In genomic region chr7:80634741-80635140, GRCm38 (mm10) we compare ENCODE assay signal across 28 mouse cellular contexts. TPM values are rescaled to one million over a fixed set of nuclear protein-coding genes. Genes with fewer than 3 reads are reported as not detected.
DNase-seq lines count a peak whose midpoint lies in the region; ATAC-seq lines count a peak whose summit lies in the region.
"Had no signal": no experiment of that assay in that cellular context is flagged by ENCODE, and none has a peak within 500 bp of the region (broad histone marks: within the 10 kb centered on the region; RNA-seq: fewer than 3 reads in every experiment).

No protein-coding gene starts in this region.

- no peak overlapping the region for H3K4me2 ChIP-seq in heart, embryonic 13.5 days
- no peak overlapping the region for H3K4me2 ChIP-seq in midbrain, embryonic 13.5 days (replicated peaks)
- no peak overlapping the region for H3K4me2 ChIP-seq in midbrain, embryonic 16.5 days (ENCODE audit: low read length)
- no peak overlapping the region for H3K4me2 ChIP-seq in midbrain, embryonic 14.5 days (ENCODE audit: low read length)
- H3K4me2 ChIP-seq: embryonic facial prominence, embryonic 13.5 days; forebrain, embryonic 13.5 days; intestine, embryonic 15.5 days; limb, embryonic 12.5 days; liver, embryonic 11.5 days; neural tube, embryonic 12.5 days had no signal

- no peaks in the 10 kb centered on the region for H3K9me3 ChIP-seq in heart, embryonic 13.5 days
- no peaks in the 10 kb centered on the region for H3K9me3 ChIP-seq in midbrain, embryonic 13.5 days
- H3K9me3 ChIP-seq in midbrain, embryonic 16.5 days (replicated peaks; ENCODE audit: control insufficient read depth, low read length, poor library complexity, severe bottlenecking), result no peaks in the 10 kb centered on the region
- H3K9me3 ChIP-seq in midbrain, embryonic 14.5 days (ENCODE audit: control insufficient read depth, low read length), result no peaks in the 10 kb centered on the region
- H3K9me3 ChIP-seq: embryonic facial prominence, embryonic 13.5 days; forebrain, embryonic 13.5 days; intestine, embryonic 15.5 days; limb, embryonic 12.5 days; midbrain, embryonic 10.5 days; neural tube, embryonic 12.5 days had no signal

- H3K4me1 ChIP-seq in heart, embryonic 13.5 days, result peaks cover 66% of the 10 kb centered on the region
- peaks cover 19% of the 10 kb centered on the region; the same call in 1 of the 2 replicates for H3K4me1 ChIP-seq in midbrain, embryonic 13.5 days (replicated peaks)
- peaks cover 15% of the 10 kb centered on the region for H3K4me1 ChIP-seq in midbrain, embryonic 16.5 days (ENCODE audit: control insufficient read depth, insufficient read depth, low read length)
- peaks cover 8% of the 10 kb centered on the region for H3K4me1 ChIP-seq in midbrain, embryonic 14.5 days (ENCODE audit: control insufficient read depth, insufficient read depth, low read length)

- H3K27me3 ChIP-seq in heart, embryonic 13.5 days (replicated peaks), result no peaks in the 10 kb centered on the region
- no peaks in the 10 kb centered on the region for H3K27me3 ChIP-seq in midbrain, embryonic 13.5 days
- no peaks in the 10 kb centered on the region for H3K27me3 ChIP-seq in midbrain, embryonic 16.5 days (ENCODE audit: control insufficient read depth, insufficient read depth, low read depth, low read length)
- H3K27me3 ChIP-seq in midbrain, embryonic 14.5 days (ENCODE audit: control insufficient read depth, insufficient read depth, low read length), result no peaks in the 10 kb centered on the region
- H3K27me3 ChIP-seq: embryonic facial prominence, embryonic 13.5 days; forebrain, embryonic 13.5 days; intestine, embryonic 15.5 days; limb, embryonic 12.5 days; neural tube, embryonic 12.5 days had no signal

- H3K9ac ChIP-seq in heart, embryonic 13.5 days, result 0 out of 2 replicates have a peak overlapping the region, but pooled peaks have one; percentile 3
- no peak overlapping the region for H3K9ac ChIP-seq in midbrain, embryonic 13.5 days (replicated peaks)
- no peak overlapping the region for H3K9ac ChIP-seq in midbrain, embryonic 16.5 days (ENCODE audit: low read depth, low read length)
- H3K9ac ChIP-seq in midbrain, embryonic 14.5 days (replicated peaks; ENCODE audit: low read length), result no peak overlapping the region
- H3K9ac ChIP-seq: embryonic facial prominence, embryonic 13.5 days; forebrain, embryonic 13.5 days; intestine, embryonic 15.5 days; limb, embryonic 12.5 days; liver, postnatal 0 days; neural tube, embryonic 12.5 days had no signal

- no peak overlapping the region for H3K27ac ChIP-seq in heart, embryonic 13.5 days (replicated peaks)
- 0 out of 2 replicates have a peak overlapping the region, but pooled peaks have one; percentile 4 for H3K27ac ChIP-seq in midbrain, embryonic 13.5 days
- H3K27ac ChIP-seq in midbrain, embryonic 16.5 days (ENCODE audit: low read length), result no peak overlapping the region
- no peak overlapping the region for H3K27ac ChIP-seq in midbrain, embryonic 14.5 days (replicated peaks; ENCODE audit: low read depth, low read length)
- H3K27ac ChIP-seq: embryonic facial prominence, embryonic 13.5 days; forebrain, embryonic 13.5 days; intestine, embryonic 15.5 days; limb, embryonic 12.5 days; midbrain, embryonic 10.5 days; neural tube, embryonic 12.5 days had no signal

- no peak for DNase-seq in heart, postnatal 25 days (ENCODE audit: low spot score)
- DNase-seq in CD4-positive, CD25-positive, alpha-beta regulatory T cell, adult 2 months (ENCODE audit: low read depth, low spot score), result peak; percentile 62
- peak; percentile 70 for DNase-seq in induced T-regulatory cell, adult 2 months (ENCODE audit: low read depth)
- DNase-seq in layer of hippocampus, postnatal 36 days, result no peak
- DNase-seq in midbrain, embryonic 14.5 days, result no peak
- DNase-seq: B cell, adult 2 months; cerebellum, adult 11-12 months; cerebellum, postnatal 36 days; embryo, embryonic 11 days; heart, postnatal 4 days; kidney, adult 9 months; kidney, postnatal 14 days; liver, postnatal 0 days; lung, postnatal 10 days; right cerebral cortex, adult 18-20 months; right cerebral cortex, postnatal 4 days; thymus, postnatal 36 days had no signal

- intact Hi-C loops in heart, postnatal 25 days (cut with DNase I), result loop anchor here (5.0 kb wide), 1 partner anchor 53 kb away; the partner anchor contains the start of gene Crtc3

- H3K36me3 ChIP-seq in heart, embryonic 13.5 days, result no peaks in the 10 kb centered on the region
- no peaks in the 10 kb centered on the region for H3K36me3 ChIP-seq in midbrain, embryonic 13.5 days
- no peaks in the 10 kb centered on the region for H3K36me3 ChIP-seq in midbrain, embryonic 16.5 days (ENCODE audit: control insufficient read depth, insufficient read depth, low read length)
- no peaks in the 10 kb centered on the region for H3K36me3 ChIP-seq in midbrain, embryonic 14.5 days (ENCODE audit: control insufficient read depth, insufficient read depth, low read length)
- H3K36me3 ChIP-seq: embryonic facial prominence, embryonic 13.5 days; intestine, embryonic 15.5 days; limb, embryonic 12.5 days; midbrain, embryonic 10.5 days; neural tube, embryonic 12.5 days had no signal

- WGBS in heart, embryonic 13.5 days, result 68% methylated on average over 9 of the region's 9 CpGs
- 77% methylated on average over 9 of the region's 9 CpGs for WGBS in midbrain, embryonic 13.5 days
- 60% methylated on average over 9 of the region's 9 CpGs for WGBS in midbrain, embryonic 16.5 days
- 59% methylated on average over 9 of the region's 9 CpGs for WGBS in midbrain, embryonic 14.5 days

- no peak for ATAC-seq in heart, embryonic 13.5 days (ENCODE audit: extremely low read depth, insufficient number of reproducible peaks, low FRiP score, low TSS enrichment)
- no peak for ATAC-seq in midbrain, embryonic 13.5 days
- ATAC-seq in midbrain, embryonic 16.5 days, result no peak
- no peak for ATAC-seq in midbrain, embryonic 14.5 days (ENCODE audit: low FRiP score, low TSS enrichment)
- ATAC-seq: forebrain, embryonic 13.5 days; intestine, embryonic 15.5 days; liver, postnatal 0 days had no signal

- no peak overlapping the region for H3K4me3 ChIP-seq in heart, embryonic 13.5 days
- H3K4me3 ChIP-seq in midbrain, embryonic 13.5 days (replicated peaks), result no peak overlapping the region
- H3K4me3 ChIP-seq in midbrain, embryonic 16.5 days (ENCODE audit: low read depth, low read length), result no peak overlapping the region
- H3K4me3 ChIP-seq in midbrain, embryonic 14.5 days (replicated peaks; ENCODE audit: low read depth, low read length), result no peak overlapping the region
- H3K4me3 ChIP-seq: embryonic facial prominence, embryonic 13.5 days; erythroblast, embryonic 14.5 days; forebrain, embryonic 13.5 days; intestine, embryonic 15.5 days; limb, embryonic 12.5 days; midbrain, embryonic 10.5 days; neural tube, embryonic 12.5 days had no signal

RNA-seq across cellular contexts. Expression of gene Crtc3, which starts 53.9 kb away (rescaled TPM):
- polyA plus RNA-seq in heart, embryonic 13.5 days (2015; fragmentation: Nextera tagmentation; extraction: Ambion mirVana), result 14.9 and 16.6 TPM in 2 replicates
- 10 to 100 TPM; 14.3 to 15.7 TPM for total RNA-seq in heart, postnatal 25 days (2021)
- 12.4 and 13.1 TPM in 2 replicates for polyA plus RNA-seq in midbrain, embryonic 13.5 days (2015; fragmentation: Nextera tagmentation; extraction: Ambion mirVana)
- 12.7 and 13.7 TPM in 2 replicates for polyA plus RNA-seq in midbrain, embryonic 16.5 days (2015; fragmentation: Nextera tagmentation; extraction: Ambion mirVana)
- total RNA-seq in layer of hippocampus, postnatal 36 days (2021), result 10 to 100 TPM; 18.3 to 22.2 TPM
- polyA plus RNA-seq in midbrain, embryonic 14.5 days (2014; fragmentation: Nextera tagmentation; extraction: Ambion mirVana), result 11.7 and 14.0 TPM in 2 replicates

Comparison
In these comparisons a context has a peak if more than half of its experiments do, and no peak if none do; other contexts are left out.
1. DNase-seq: peak in CD4-positive, CD25-positive, alpha-beta regulatory T cell, adult 2 months (single experiment) and induced T-regulatory cell, adult 2 months (single experiment); none in heart, postnatal 25 days (single experiment), layer of hippocampus, postnatal 36 days (0 of 2) and midbrain, embryonic 14.5 days (single experiment).